Mouse (Mus musculus): Measurements from ENCODE around the gene Gm45015.
"Not testable (repeated sequence)": the region's sequence is repeated elsewhere in the genome, so short reads cannot be mapped to it uniquely, and the experiment has no call there.

The Gm45015 gene

GRCm38 (mm10) chrX:73336740-73337139, at the start of gene Gm45015:
Gene Gm45015, minus strand, starts transcription at chrX:73336840.
- DNase-seq (ENCODE audit: low read depth): no peak

- DNase-seq (ENCODE audit: low read depth): no peak
These were observed 48.3 kb upstream of the Gm45015 start for GRCm38 (mm10) chrX:73384924-73385323.

- no peak for DNase-seq (ENCODE audit: low read depth)
These were observed 47.8 kb upstream of the Gm45015 start for GRCm38 (mm10) chrX:73384419-73384818.

GRCm38 (mm10) chrX:73363291-73363690, 26.7 kb upstream of the Gm45015 start:
- no peak for DNase-seq (ENCODE audit: low read depth)

- no peak for DNase-seq (ENCODE audit: low read depth)
These were observed 20.1 kb upstream of the Gm45015 start for GRCm38 (mm10) chrX:73356719-73357118.

- no peak for DNase-seq (ENCODE audit: low read depth)
These were observed 19.5 kb upstream of the Gm45015 start for GRCm38 (mm10) chrX:73356163-73356562.

GRCm38 (mm10) chrX:73344346-73344745, 7.7 kb upstream of the Gm45015 start:
- no peak for DNase-seq (ENCODE audit: low read depth)

GRCm38 (mm10) chrX:73343802-73344201, 7.2 kb upstream of the Gm45015 start:
- no peak for DNase-seq (ENCODE audit: low read depth)

GRCm38 (mm10) chrX:73342941-73343735, 6.5 kb upstream of the Gm45015 start:
- peak; percentile 69 for DNase-seq (ENCODE audit: low read depth)

GRCm38 (mm10) chrX:73342483-73342895, 5.8 kb upstream of the Gm45015 start, which contains the start of gene Zfp275:
Gene Zfp275, plus strand, starts transcription at chrX:73342621.
- peak; percentile 78 for DNase-seq (ENCODE audit: low read depth)

- no peak for DNase-seq (ENCODE audit: low read depth)
These were observed 5.4 kb upstream of the Gm45015 start for GRCm38 (mm10) chrX:73342068-73342467.

- DNase-seq (ENCODE audit: low read depth): no peak
These were observed 4.8 kb upstream of the Gm45015 start for GRCm38 (mm10) chrX:73341473-73341872.

GRCm38 (mm10) chrX:73333548-73333947, 3.1 kb downstream of the Gm45015 start:
- DNase-seq (ENCODE audit: low read depth): no peak

GRCm38 (mm10) chrX:73327215-73327614, 9.4 kb downstream of the Gm45015 start:
- DNase-seq (ENCODE audit: low read depth): no peak

- DNase-seq (ENCODE audit: low read depth): no peak
These were observed 15.6 kb downstream of the Gm45015 start for GRCm38 (mm10) chrX:73321029-73321428.

GRCm38 (mm10) chrX:73312522-73312921, 24.1 kb downstream of the Gm45015 start:
- DNase-seq (ENCODE audit: low read depth): peak; percentile 58

- not testable (repeated sequence) for DNase-seq (ENCODE audit: low read depth)
These were observed 40.9 kb downstream of the Gm45015 start for GRCm38 (mm10) chrX:73295745-73296144.

- DNase-seq (ENCODE audit: low read depth): not testable (repeated sequence)
These were observed 43.8 kb downstream of the Gm45015 start, which contains the start of the genes Xlr5a and Xlr5c for GRCm38 (mm10) chrX:73292876-73293275. Gene Xlr5a, minus strand, starts transcription at chrX:73292976. Gene Xlr5c, minus strand, starts transcription at chrX:73292976.
